Comparison of ENCODE assay signal across 16 mouse cellular contexts in genomic region chr10:26811342-26811741, GRCm38 (mm10).
"Had no signal": no experiment of that assay in that cellular context is flagged by ENCODE, and none has a peak within 500 bp of the region (broad histone marks: within the 10 kb centered on the region; RNA-seq: fewer than 3 reads in every experiment).

No protein-coding gene starts in this region.

- H3K9ac ChIP-seq: limb, embryonic 15.5 days; liver, embryonic 12.5 days; lung, embryonic 14.5 days; neural tube, embryonic 15.5 days had no signal

- H3K27me3 ChIP-seq: limb, embryonic 15.5 days; liver, embryonic 12.5 days; neural tube, embryonic 15.5 days had no signal

- DNase-seq: kidney, adult 9 months; kidney, postnatal 36 days; layer of hippocampus, adult 9-11 months; layer of hippocampus, postnatal 36 days; lung, embryonic 14.5 days; lung, postnatal 4 days; midbrain, embryonic 14.5 days; right cerebral cortex, adult 18-20 months; thymus, adult 18-20 months; thymus, postnatal 14 days had no signal

- H3K4me2 ChIP-seq: limb, embryonic 15.5 days; liver, embryonic 12.5 days; lung, embryonic 14.5 days; neural tube, embryonic 15.5 days had no signal

- H3K36me3 ChIP-seq: limb, embryonic 15.5 days; liver, embryonic 12.5 days; midbrain, embryonic 10.5 days; neural tube, embryonic 15.5 days had no signal

- ATAC-seq: inflammation-experienced regulatory T-cells, adult 6 months; liver, embryonic 12.5 days had no signal

- H3K4me3 ChIP-seq: limb, embryonic 15.5 days; liver, embryonic 12.5 days; midbrain, embryonic 10.5 days; myocyte; neural tube, embryonic 15.5 days had no signal

- H3K4me1 ChIP-seq: limb, embryonic 15.5 days; midbrain, embryonic 10.5 days; neural tube, embryonic 15.5 days had no signal

- H3K27ac ChIP-seq: limb, embryonic 15.5 days; liver, embryonic 12.5 days; midbrain, embryonic 10.5 days; neural tube, embryonic 15.5 days had no signal

- H3K9me3 ChIP-seq: limb, embryonic 15.5 days; liver, embryonic 12.5 days; midbrain, embryonic 10.5 days; neural tube, embryonic 15.5 days had no signal
